27 mouse cellular contexts compared by ENCODE assay signal in genomic region chr17:32637151-32637550, GRCm38 (mm10). TPM values are rescaled to one million over a fixed set of nuclear protein-coding genes. Genes with fewer than 3 reads are reported as not detected.
"Had no signal": no experiment of that assay in that cellular context is flagged by ENCODE, and none has a peak within 500 bp of the region (broad histone marks: within the 10 kb centered on the region; RNA-seq: fewer than 3 reads in every experiment).

No protein-coding gene starts in this region.

- H3K36me3 ChIP-seq: liver, embryonic 15.5 days; midbrain, embryonic 10.5 days; midbrain, embryonic 12.5 days; neural tube, embryonic 13.5 days; neural tube, embryonic 15.5 days had no signal

- DNase-seq: lung, adult 18-20 months; lung, embryonic 14.5 days; lung, postnatal 10 days; lung, postnatal 4 days; midbrain, embryonic 14.5 days; retina, postnatal 1 day; right cerebral cortex, adult 18-20 months; right cerebral cortex, postnatal 25 days; right cerebral cortex, postnatal 4 days; thymus, adult 18-20 months; thymus, postnatal 14 days; thymus, postnatal 36 days had no signal

- H3K4me1 ChIP-seq: midbrain, embryonic 12.5 days had no signal

- H3K27me3 ChIP-seq: liver, embryonic 15.5 days; midbrain, embryonic 12.5 days; neural tube, embryonic 13.5 days; neural tube, embryonic 15.5 days had no signal

- H3K4me3 ChIP-seq: liver, embryonic 15.5 days; midbrain, embryonic 10.5 days; midbrain, embryonic 12.5 days; myocyte; neural tube, embryonic 13.5 days; neural tube, embryonic 15.5 days had no signal

- H3K27ac ChIP-seq: liver, embryonic 15.5 days; midbrain, embryonic 10.5 days; midbrain, embryonic 12.5 days; neural tube, embryonic 13.5 days; neural tube, embryonic 15.5 days had no signal

- H3K9ac ChIP-seq: liver, embryonic 15.5 days; lung, embryonic 14.5 days; midbrain, embryonic 12.5 days; neural tube, embryonic 13.5 days; neural tube, embryonic 15.5 days had no signal

RNA-seq across cellular contexts. Expression of gene Cyp4f37, which starts 16.0 kb away (rescaled TPM):
- total RNA-seq: megakaryocyte-erythroid progenitor cell, adult 5-6 weeks had no signal
- polyA plus RNA-seq: liver, embryonic 15.5 days; lung, embryonic 14.5 days; lung, embryonic 16.5 days; midbrain, embryonic 12.5 days; midbrain, embryonic 16.5 days; myocyte; neural tube, embryonic 11.5 days; neural tube, embryonic 15.5 days; stomach, embryonic 14.5 days; stomach, embryonic 16.5 days; thymus, postnatal 0 days had no signal

RNA-seq across cellular contexts. Expression of gene Cyp4f40, which starts 21.5 kb away (rescaled TPM):
- total RNA-seq: megakaryocyte, adult 5-6 weeks; megakaryocyte-erythroid progenitor cell, adult 5-6 weeks had no signal
- polyA plus RNA-seq: liver, embryonic 15.5 days; lung, embryonic 14.5 days; midbrain, embryonic 10.5 days; midbrain, embryonic 12.5 days; midbrain, embryonic 14.5 days; neural tube, embryonic 11.5 days; neural tube, embryonic 13.5 days; spleen, adult 2 months; thymus, postnatal 0 days had no signal

RNA-seq across cellular contexts. Expression of gene Cyp4f15, which starts 48.3 kb away (rescaled TPM):
- total RNA-seq: megakaryocyte, adult 5-6 weeks; megakaryocyte-erythroid progenitor cell, adult 5-6 weeks had no signal
- polyA plus RNA-seq: lung, embryonic 14.5 days; lung, embryonic 16.5 days; myocyte; stomach, embryonic 14.5 days; thymus, postnatal 0 days had no signal
